Mouse (Mus musculus): Measurements from ENCODE around the gene Cd86. TPM values are rescaled to one million over a fixed set of nuclear protein-coding genes. Genes with fewer than 3 reads are reported as not detected.
A peak's percentile ranks its signal among the peaks of the same experiment; 100 is the strongest.

Gene Cd86
- polyA plus RNA-seq, 1 experiment = 0.32 TPM

GRCm38 (mm10) chr16:36641830-36642695, 23.8 kb downstream of the Cd86 start:
- Histone ChIP-seq H3K36me3 (ENCODE audit: control insufficient read depth, insufficient read depth, low read length) (no peaks in the 10 kb centered on the region), H3K27ac (ENCODE audit: control insufficient read depth, insufficient read depth, low read depth, low read length) (no peak overlapping the region), H3K4me1 (ENCODE audit: control insufficient read depth, insufficient read depth, low read length) (no peaks in the 10 kb centered on the region), H3K27me3 (ENCODE audit: control insufficient read depth, insufficient read depth, low read length) (no peaks in the 10 kb centered on the region), H3K4me3 (ENCODE audit: control insufficient read depth, low read depth, low read length) (no peak overlapping the region)
- no peak for TF ChIP-seq POLR2A (IDR thresholded peaks at IDR 0.05; ENCODE audit: control insufficient read depth, low read depth, low read length)
- TF ChIP-seq CTCF (IDR thresholded peaks at IDR 0.05; ENCODE audit: control insufficient read depth, insufficient read depth, insufficient replicate concordance, low read depth, low read length) = no peak

GRCm38 (mm10) chr16:36640993-36641392, 24.9 kb downstream of the Cd86 start:
- Histone ChIP-seq H3K4me1 (ENCODE audit: control insufficient read depth, insufficient read depth, low read length) (no peaks in the 10 kb centered on the region), H3K36me3 (ENCODE audit: control insufficient read depth, insufficient read depth, low read length) (no peaks in the 10 kb centered on the region), H3K27me3 (ENCODE audit: control insufficient read depth, insufficient read depth, low read length) (no peaks in the 10 kb centered on the region), H3K27ac (ENCODE audit: control insufficient read depth, insufficient read depth, low read depth, low read length) (no peak overlapping the region), H3K4me3 (ENCODE audit: control insufficient read depth, low read depth, low read length) (no peak overlapping the region)
- no peak for TF ChIP-seq POLR2A (IDR thresholded peaks at IDR 0.05; ENCODE audit: control insufficient read depth, low read depth, low read length)
- no peak for TF ChIP-seq CTCF (IDR thresholded peaks at IDR 0.05; ENCODE audit: control insufficient read depth, insufficient read depth, insufficient replicate concordance, low read depth, low read length)

GRCm38 (mm10) chr16:36639812-36640504, 25.9 kb downstream of the Cd86 start:
- no peaks in the 10 kb centered on the region for H3K36me3 ChIP-seq (ENCODE audit: control insufficient read depth, insufficient read depth, low read length)
- no peak overlapping the region for H3K27ac ChIP-seq (ENCODE audit: control insufficient read depth, insufficient read depth, low read depth, low read length)
- no peaks in the 10 kb centered on the region for H3K27me3 ChIP-seq (ENCODE audit: control insufficient read depth, insufficient read depth, low read length)
- H3K4me1 ChIP-seq (ENCODE audit: control insufficient read depth, insufficient read depth, low read length) = peaks cover 3% of the 10 kb centered on the region
- no peak overlapping the region for H3K4me3 ChIP-seq (ENCODE audit: control insufficient read depth, low read depth, low read length)
- no peak for TF ChIP-seq POLR2A (IDR thresholded peaks at IDR 0.05; ENCODE audit: control insufficient read depth, low read depth, low read length)
- TF ChIP-seq CTCF (IDR thresholded peaks at IDR 0.05; ENCODE audit: control insufficient read depth, insufficient read depth, insufficient replicate concordance, low read depth, low read length) = no peak

DNA sequence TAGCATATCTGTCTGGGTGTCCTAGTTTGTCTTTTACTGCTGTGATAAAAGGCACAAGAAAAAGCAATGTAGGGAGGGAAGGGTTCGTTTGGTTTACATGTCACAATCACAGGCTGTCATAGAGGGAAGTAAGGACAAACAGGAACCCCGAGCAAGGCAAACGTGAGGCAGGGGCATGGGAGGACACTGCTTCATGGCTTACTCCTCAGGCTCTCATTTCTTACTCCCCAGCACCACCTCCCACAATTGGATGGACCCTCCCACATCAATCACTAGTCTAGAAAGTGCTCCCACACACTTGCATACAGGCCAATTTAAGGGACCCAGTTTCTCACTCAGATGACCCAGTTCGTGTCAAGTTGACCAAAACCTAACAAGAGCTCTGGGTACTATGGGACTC, 29.1 kb downstream of the Cd86 start:
- no peak for TF ChIP-seq CTCF (IDR thresholded peaks at IDR 0.05; ENCODE audit: control insufficient read depth, insufficient read depth, insufficient replicate concordance, low read depth, low read length)
- TF ChIP-seq POLR2A (IDR thresholded peaks at IDR 0.05; ENCODE audit: control insufficient read depth, low read depth, low read length) = no peak
- H3K27me3 ChIP-seq (ENCODE audit: control insufficient read depth, insufficient read depth, low read length) = no peaks in the 10 kb centered on the region

DNA sequence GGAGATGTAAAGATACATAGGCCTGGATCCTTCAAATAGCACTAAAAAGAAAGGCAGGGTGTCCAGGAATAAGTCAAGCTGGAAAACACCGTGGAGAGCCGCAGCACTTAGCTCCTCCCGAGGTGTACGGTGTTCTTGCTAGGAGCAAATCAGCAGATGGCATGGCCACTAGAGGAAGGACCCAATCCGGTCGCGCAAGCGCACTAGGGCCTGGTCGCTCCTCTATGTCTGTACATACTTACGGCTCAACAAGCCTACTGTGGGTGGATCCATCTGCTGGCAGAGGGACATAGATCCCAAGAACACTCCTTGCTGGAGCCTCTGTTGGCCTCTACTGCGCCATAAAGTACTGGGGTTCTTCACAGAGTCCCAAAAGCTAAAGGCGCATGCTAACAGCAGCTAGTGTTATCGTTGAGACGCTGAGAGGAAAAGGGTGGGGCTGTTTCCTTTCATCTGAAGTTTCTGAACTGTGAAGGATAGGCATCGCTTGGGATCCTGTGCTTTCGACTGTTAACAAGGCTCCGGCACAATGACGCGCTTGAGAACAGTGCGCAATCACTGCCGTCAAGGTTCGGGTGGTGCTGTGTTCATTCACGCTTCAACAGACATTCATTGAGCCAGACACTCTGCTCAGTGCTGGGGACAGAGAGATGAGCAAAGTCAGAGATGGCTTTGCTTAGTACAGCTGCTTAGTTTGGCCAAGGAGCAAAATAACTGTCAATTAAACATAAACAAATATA, 30.7 kb downstream of the Cd86 start:
- Histone ChIP-seq H3K4me1 (ENCODE audit: control insufficient read depth, insufficient read depth, low read length) (peaks cover 3% of the 10 kb centered on the region), H3K27ac (ENCODE audit: control insufficient read depth, insufficient read depth, low read depth, low read length) (no peak overlapping the region), H3K27me3 (ENCODE audit: control insufficient read depth, insufficient read depth, low read length) (no peaks in the 10 kb centered on the region), H3K36me3 (ENCODE audit: control insufficient read depth, insufficient read depth, low read length) (no peaks in the 10 kb centered on the region), H3K4me3 (ENCODE audit: control insufficient read depth, low read depth, low read length) (peak overlapping the region; percentile 35)
- TF ChIP-seq POLR2A (IDR thresholded peaks at IDR 0.05; ENCODE audit: control insufficient read depth, low read depth, low read length) (no peak), CTCF (IDR thresholded peaks at IDR 0.05; ENCODE audit: control insufficient read depth, insufficient read depth, insufficient replicate concordance, low read depth, low read length) (no peak)

More for the DNA sequence above, 29.1 kb downstream of the Cd86 start:
- Histone ChIP-seq H3K4me1 (ENCODE audit: control insufficient read depth, insufficient read depth, low read length) (peaks cover 3% of the 10 kb centered on the region), H3K4me3 (ENCODE audit: control insufficient read depth, low read depth, low read length) (no peak overlapping the region), H3K36me3 (ENCODE audit: control insufficient read depth, insufficient read depth, low read length) (no peaks in the 10 kb centered on the region), H3K27ac (ENCODE audit: control insufficient read depth, insufficient read depth, low read depth, low read length) (no peak overlapping the region)

- peaks cover 3% of the 10 kb centered on the region for H3K4me1 ChIP-seq (ENCODE audit: control insufficient read depth, insufficient read depth, low read length)
- no peak overlapping the region for H3K4me3 ChIP-seq (ENCODE audit: control insufficient read depth, low read depth, low read length)
- no peak for TF ChIP-seq CTCF (IDR thresholded peaks at IDR 0.05; ENCODE audit: control insufficient read depth, insufficient read depth, insufficient replicate concordance, low read depth, low read length)
- TF ChIP-seq POLR2A (IDR thresholded peaks at IDR 0.05; ENCODE audit: control insufficient read depth, low read depth, low read length) = no peak
Measured at GRCm38 (mm10) chr16:36634421-36634820, 31.5 kb downstream of the Cd86 start.

DNA sequence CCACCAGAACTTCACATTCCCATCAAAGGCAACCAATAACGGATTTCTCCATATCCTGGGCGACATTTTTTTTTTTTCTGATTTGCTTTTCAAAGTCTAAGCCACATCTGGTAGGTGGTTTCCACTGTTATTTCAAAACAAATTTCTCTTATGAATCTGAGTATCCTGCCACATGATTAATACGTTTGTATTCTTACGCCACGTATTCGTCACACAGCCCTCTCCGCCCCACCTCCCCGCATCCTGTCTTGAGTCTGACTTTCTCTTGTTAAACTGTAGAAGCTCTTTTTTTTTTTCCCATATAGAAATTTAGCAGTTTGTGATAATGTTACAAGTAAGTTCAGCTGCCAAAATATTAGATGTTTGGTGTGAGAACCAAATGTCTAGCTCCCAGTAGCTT, 33.7 kb downstream of the Cd86 start:
- H3K4me3 ChIP-seq (ENCODE audit: control insufficient read depth, low read depth, low read length) = no peak overlapping the region
- H3K27me3 ChIP-seq (ENCODE audit: control insufficient read depth, insufficient read depth, low read length) = no peaks in the 10 kb centered on the region
- H3K27ac ChIP-seq (ENCODE audit: control insufficient read depth, insufficient read depth, low read depth, low read length) = no peak overlapping the region
- peaks cover 3% of the 10 kb centered on the region for H3K4me1 ChIP-seq (ENCODE audit: control insufficient read depth, insufficient read depth, low read length)
- no peaks in the 10 kb centered on the region for H3K36me3 ChIP-seq (ENCODE audit: control insufficient read depth, insufficient read depth, low read length)
- no peak for TF ChIP-seq POLR2A (IDR thresholded peaks at IDR 0.05; ENCODE audit: control insufficient read depth, low read depth, low read length)

More at GRCm38 (mm10) chr16:36634421-36634820, 31.5 kb downstream of the Cd86 start:
- no peaks in the 10 kb centered on the region for H3K27me3 ChIP-seq (ENCODE audit: control insufficient read depth, insufficient read depth, low read length)
- no peak overlapping the region for H3K27ac ChIP-seq (ENCODE audit: control insufficient read depth, insufficient read depth, low read depth, low read length)
- no peaks in the 10 kb centered on the region for H3K36me3 ChIP-seq (ENCODE audit: control insufficient read depth, insufficient read depth, low read length)
